Mouse (Mus musculus): Measurements from ENCODE around the gene Caly.

Gene Caly

DNA sequence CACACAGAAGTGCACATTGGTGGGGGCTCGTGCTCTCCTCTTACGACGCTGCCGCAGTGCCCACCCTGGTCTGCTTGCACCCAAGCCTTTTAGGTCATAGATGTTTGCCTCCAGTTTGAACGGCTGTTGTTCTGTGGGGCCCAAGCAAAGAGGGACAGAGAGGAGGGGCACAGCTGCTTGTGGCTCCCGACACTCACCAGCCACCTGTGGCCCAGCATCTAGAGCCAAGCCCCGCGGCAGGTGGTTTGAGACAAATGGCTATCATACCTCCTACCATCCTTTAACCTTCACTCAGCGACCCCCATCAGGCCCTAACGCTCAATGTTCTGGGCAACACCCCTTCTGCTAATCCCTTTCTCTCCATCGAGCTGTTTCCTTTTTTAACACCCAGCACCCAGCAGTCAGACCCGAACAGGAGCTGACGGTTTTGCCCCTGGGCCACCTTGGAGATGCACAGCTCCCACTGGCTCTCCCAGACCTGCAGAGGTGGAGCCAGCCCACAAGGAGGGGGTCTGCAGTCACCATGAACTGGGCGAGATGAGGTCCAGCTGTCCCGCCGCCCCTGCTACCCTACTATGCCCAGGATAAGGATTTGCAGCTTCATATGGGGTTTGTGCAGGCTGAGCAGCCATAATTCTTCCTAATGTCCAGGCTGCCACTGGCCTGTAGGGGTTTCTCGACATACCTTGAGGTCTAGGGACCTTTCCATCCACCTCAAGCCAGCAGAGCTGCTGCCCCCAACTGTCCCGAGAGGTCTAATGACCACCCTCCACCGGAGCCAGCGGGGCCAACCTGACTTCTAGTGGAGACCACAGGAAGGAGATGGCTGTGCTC, 723 bp downstream of the Caly start:
- no peak for DNase-seq (ENCODE audit: low spot score)

DNA sequence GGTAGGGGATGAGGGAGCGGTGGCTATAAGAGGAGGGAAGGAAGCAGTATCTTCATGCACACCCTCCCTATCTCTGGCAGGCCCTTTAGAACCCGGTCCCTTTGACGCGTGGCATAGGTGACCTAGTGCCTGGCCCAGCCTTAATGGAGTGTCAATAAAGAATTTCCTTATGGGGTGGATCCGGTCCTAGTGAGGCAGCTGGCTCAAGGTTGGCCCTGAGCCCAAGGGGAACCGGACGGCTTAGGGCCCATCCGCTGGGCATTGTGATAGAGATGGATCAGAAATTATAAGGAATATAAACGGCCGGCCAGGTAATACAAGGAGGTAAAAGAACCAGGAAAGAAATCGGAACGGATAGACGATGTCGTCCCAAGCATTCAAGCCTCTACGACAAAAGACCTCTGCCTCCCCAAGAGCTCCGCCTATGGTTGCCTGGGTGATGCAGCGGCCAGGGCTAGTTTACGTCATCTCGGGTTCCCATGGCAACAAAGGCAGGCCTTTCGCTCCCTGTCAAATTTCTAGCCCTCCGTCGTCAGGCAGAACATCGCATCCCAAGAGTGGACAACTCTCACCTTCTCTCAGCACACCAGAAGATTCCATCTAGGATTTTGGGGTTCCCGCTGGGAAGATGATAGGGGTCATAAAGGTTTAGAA, 1.7 kb downstream of the Caly start:
- peak; percentile 76 for DNase-seq (ENCODE audit: low spot score)

DNA sequence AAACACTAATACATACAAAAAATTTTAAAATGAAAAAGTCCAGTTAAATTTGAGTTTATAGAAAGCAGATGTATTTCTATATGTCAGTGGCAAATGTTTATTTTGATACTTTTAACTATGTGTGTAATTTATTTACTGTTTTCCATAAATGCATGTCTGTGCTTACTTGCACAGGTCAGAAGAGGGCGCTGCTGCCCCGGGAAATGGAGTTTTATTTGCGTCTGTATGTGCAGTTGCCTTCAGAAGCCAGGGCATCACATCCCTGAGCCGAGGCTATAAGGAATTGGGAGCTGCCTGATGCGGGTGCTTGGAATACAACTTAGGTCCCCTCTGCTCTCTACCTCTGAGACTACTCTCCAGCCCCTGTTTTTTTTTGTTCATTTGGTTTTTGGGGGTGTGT, 3.6 kb downstream of the Caly start:
- no peak for DNase-seq (ENCODE audit: low spot score)

DNA sequence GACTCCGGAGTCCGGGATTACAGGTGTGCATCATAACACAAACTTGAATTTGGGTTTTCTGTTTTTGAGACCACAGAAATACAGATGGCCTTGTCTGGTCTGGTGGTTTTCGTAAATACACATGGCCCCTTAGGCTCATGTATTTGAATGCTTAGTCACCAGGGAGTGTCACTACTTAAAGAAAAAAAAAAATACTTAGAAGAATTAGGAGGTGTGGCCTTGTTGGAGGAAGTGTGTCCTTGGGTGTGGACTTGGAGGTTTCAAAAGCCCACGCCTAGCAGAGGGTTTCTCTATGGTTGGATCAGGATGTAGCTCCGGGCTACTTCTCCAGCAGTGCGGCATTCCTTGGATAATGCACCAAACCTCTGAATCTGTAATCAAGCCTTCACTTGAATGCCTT, 4.7 kb downstream of the Caly start:
- no peak for DNase-seq (ENCODE audit: low spot score)

DNA sequence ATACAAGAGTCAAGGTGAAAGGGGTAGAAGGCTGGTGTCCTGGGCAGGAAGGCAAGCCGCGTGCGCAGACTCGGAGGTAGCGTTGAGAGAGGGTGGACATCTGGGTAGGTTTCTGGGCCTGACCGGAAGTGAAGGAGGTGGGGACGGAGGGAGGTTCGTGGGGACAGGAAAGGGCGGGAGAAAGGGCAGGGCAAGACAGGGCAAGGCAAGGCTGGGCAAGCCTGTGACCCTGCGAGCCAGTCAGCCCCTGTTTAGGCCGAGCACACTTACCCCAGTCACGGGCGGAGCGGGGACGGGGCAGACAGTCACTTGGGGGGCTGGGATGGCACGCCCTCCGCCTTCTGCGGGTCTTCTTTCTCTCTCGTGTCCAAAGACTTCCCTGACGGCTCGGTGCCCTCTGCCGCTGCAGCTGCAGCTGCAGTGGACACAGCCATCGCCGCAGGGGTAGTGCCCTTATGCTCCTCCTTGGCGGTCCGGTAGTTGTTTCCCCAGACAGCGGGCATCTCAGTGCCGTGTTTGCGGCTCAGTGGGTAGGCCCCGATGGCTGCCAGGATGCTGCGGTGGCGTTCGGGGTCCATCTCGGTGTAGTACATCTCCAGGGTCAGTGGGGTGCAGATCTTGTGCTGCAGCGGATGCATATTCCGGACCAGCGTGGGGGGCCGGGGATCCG, 12.2 kb downstream of the Caly start:
- DNase-seq (ENCODE audit: low spot score), result no peak

DNA sequence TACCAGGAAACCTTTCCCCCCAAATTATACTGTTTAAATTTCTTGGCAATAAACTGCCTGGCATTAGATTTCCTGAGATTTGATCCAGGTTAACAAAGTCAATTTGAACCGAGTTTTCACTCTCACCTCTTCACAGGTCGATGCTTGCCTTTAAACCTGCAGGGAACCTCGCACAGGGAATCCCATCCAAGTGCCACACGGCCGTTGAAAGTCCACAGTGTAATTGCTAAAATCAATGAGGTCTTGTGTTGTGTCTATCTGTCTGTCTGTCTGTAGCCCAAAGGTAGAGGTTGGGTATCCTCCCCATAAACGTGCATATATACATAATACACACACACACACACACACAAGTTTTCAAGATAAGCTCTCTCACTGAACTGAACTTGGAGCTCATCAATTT, 15.0 kb downstream of the Caly start:
- DNase-seq (ENCODE audit: low spot score), result no peak

DNA sequence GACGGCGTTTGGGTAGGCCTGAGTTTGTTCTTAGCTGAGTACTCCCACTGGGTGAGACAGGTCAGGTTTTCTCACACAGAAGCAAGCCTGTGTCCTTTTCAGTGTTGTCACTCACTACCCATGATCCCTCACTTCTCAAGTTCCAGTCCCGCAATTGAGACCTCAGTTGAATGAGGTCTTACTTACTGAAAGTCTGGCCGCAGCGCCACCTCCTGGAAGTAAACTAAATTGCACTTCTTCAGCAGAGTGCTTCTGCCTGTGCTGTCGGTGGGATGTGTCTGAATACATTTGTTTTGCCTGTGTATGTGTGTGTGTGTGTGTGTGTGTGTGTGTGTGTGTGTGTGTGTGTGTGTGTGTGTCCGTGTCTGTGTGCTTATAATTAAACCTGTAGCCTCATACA, 19.3 kb downstream of the Caly start:
- no peak for DNase-seq (ENCODE audit: low spot score)

DNA sequence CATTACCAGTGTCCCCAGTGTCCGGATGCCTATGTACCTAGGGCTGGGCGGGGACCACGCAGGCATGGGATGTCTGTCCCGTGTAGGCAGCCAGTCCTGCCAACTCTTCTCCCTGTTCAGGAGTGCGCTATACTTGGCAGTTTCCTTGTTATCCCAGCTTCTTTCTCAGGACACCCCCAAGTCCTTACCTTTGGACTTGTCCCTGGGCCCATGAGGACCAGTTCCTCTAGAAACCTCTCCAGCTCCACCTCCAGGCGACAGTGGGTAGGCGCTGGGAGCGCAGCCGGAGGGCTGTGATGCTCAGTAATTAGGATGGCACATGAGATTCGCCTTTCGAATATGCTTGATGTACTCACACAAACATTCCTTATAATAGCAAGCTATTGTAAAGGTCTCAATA, 20.0 kb downstream of the Caly start:
- no peak for DNase-seq (ENCODE audit: low spot score)

DNA sequence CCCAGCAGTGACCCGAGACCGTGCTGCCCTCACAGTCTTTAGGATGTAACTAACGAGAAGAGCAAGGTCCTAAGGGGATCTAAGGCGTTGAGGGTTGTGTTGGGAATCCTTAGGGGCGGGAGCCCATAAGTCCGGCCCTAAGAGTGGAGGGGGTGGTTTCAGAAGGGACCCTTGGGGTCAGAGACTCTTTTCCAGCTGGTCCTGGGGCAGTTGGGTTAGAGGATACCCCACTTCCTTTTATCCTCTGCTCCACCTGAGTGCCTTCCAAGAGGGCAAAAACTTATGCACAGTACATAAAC, 20.6 kb downstream of the Caly start:
- DNase-seq (ENCODE audit: low spot score), result no peak

DNA sequence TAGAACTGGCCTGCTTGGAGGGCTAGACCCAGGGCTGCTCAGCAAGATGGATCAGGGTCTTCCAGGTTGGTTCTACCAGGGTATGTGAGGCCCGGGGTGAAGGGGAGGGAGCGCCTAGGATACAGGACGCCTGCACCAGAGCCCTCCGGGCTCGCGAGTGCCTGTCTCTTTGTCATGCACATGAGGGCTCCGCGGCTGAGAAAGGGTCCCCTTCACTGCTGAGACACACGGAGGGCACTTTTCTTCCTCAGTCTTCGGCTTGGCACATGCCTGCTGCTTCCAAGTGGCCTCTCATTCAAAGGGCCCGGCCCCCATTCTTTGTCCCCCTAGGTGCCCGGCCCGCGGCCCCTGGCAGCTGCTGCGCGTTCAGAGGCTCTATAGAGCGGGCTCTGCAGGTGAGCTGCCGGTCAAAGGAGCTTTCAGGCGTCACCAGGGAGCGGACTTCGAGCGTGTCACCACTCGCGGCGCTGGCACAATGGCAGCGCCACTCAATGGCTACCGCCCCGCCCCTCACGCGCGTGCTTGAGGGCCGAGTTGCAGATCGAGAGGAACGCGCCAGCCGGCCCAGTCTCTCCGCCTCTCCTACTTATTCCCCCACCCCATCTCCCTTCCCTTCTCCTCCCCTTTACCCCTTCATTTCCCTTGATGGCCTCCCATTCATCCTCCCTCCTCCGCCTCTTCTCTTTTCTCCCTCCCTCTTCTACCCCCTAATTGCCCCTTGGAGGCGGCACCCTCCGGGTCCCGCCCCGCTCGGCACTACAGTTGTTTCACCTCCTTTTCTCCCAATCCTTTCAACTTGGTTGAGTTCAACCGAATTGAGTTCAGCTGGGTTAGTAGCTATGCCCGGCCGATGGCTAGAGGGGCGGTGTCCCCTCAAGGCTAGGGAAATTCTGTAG, 21.2 kb downstream of the Caly start:
- DNase-seq (ENCODE audit: low spot score), result no peak

DNA sequence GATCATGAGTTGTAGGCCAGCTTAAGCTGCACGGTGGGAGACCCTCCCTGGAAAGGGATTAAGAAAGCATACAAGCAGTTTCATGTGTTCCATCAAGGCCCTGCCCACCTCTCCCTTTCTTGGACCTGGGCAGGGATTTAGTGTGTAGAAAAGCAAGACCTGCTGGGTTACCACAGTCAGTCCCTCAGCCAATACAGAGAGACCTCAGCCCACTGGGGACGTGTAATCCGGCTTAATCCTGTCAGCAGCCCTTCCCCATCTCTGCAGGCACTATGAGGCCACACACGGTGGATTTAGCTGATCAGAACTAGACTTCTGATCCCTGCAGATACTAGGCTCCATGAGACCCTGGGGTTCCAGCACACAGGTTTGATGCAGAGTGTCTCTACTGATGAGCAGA, 22.7 kb downstream of the Caly start:
- DNase-seq (ENCODE audit: low spot score), result no peak

DNA sequence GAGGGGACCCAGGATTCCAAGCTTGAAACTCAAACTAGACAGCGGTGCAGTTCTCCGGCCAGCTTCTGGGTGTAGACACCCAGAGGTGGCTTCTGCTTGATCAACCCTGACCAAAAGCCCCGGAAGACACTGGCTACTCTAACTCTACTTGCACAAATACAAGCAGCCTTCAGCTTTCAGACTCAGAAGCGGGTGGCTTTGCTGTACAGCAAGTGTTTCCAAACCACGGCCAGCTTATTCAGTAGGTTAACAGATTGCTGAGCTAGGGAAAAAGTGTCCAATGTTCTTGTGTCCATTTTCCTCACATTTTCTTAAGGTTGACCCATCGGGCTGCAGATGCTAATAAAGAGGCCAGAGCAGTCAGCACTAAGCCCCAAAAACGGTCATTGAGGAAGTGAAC, 23.8 kb downstream of the Caly start:
- DNase-seq (ENCODE audit: low spot score), result no peak

DNA sequence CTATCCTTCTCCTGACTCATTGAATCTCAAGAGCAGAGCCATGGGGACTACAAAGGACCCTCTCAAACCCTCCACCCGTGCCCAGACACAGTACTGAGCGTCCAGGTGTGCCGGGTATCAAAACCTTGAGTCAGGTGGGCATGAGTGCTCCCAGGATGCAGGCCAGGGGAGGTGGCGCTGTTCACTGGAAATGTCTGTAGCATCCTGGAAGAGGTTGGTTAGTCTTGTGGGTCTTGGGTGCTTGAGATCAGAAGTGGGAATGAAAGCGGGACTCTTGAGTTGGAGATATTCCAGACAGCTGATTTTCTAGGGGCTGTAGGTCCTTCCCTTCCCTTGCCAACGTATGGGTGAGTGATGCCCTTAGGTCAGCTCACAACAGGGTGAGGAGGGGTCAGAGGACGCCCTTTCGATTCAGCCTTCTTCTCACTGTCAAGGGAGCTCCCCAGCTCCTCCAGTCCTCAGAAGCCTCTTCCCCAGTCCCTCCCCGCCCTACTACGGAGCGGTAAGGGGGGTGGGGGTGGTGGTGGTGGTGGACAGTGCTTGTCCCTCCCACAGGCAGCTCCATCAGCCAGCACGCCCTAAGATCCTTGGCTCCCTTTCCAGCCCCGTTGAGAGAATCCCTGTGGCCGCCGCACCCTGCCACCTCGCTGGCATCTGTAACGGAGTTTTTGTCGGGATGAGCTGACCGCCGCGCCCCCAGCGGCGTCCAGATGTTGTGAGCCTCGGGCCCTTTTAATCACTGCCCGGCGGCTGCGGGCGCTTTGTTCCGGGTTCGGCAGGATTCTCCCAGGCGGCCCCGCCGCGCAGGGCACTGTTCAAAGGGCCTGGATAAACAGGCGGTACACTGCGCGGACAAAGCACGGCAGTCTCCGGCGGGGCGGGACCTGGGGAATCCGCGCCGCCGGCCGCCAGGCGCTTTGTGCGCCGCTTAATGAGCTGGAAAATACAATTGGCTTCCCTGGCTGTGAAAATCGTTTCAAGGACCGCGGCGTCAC, 24.6 kb downstream of the Caly start:
- DNase-seq (ENCODE audit: low spot score), result no peak

DNA sequence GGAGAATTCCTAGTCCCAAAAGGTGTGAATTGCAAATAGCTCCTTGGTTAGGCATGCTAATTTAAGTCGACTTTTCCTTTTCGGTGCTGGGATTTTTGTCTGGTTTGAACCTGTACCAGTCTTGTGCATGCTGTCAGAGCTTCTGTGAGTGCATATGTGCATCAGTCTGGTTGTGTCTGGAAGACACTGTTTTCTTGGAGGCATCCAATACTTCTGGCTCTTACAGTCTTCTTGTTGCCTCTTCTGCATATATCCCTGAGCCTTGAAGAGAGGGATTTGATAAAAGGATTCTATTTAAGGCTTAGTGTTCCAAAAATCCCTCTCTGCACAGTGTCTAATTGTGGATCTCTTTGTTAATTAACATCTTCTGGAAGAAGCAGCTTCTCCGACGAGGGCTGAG, 28.2 kb downstream of the Caly start:
- DNase-seq (ENCODE audit: low spot score), result no peak

DNA sequence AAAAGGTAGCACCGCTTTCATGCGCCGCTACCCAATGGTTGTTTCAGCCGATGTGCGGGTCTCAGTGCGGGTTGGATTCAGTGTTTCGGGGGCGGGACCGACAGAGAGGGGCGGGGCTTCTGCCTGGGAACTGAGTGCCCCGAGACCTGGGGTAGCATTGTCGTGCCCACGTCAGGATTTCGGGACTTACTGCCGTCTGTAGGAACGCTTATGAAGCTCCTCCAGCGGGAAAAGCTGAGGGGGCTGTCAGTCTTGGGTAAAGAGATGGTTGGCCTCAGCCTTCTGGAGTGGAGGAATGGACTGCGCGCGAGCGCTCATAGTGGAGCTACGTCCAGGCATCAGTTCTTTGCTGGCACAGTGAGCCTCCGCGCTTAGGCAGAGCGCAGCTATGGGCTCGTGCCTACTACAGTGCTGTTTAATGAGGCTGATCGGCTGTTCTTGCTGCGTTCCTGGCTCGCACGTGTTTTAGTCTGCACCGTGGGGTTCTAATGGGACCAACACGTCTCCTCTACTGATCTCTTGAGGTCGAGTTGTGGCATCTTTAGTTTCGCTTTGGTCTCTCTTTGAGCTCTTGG, 33.1 kb downstream of the Caly start:
- no peak for DNase-seq (ENCODE audit: low spot score)

DNA sequence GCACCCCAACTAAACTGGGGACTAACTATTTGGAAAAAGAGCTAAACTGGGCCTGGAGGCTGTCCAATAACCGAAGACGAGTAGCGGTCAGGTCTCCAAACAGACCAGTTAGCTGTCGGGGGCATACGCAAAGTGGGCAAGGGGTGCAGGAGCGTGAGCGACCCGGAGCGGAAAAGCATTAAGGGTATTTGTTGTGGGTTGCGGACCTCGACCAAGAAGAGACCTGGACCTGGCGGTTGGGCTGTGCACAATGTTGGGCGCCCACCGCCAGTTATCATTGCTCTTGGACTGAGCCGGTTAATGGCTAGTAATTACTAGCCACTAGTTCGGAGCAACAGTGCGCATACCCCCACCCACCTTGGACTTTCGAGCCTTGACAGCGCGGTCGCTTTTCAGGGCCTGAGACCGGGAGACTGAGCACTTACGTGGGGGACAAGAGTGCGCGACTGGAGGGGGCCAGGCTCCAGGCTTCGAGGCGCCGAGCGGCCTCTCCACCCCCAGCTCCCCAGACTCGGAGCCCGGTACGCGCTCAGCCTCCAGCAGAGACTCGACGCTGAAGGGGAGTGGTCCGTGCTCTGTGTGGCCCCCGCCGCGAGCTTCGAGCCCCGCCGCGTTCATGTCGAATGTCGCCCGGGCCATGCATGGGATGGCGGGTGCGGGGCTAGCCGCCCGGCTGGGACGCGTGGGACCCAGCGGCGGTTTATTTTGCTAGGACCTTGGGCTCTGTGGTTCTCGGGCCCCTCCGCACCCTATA, 33.8 kb downstream of the Caly start, which contains the start of gene Msx3:
Gene Msx3 (minus strand): TSS at position 729 of the 754 bp plus-strand sequence.
- DNase-seq (ENCODE audit: low spot score), result no peak

DNA sequence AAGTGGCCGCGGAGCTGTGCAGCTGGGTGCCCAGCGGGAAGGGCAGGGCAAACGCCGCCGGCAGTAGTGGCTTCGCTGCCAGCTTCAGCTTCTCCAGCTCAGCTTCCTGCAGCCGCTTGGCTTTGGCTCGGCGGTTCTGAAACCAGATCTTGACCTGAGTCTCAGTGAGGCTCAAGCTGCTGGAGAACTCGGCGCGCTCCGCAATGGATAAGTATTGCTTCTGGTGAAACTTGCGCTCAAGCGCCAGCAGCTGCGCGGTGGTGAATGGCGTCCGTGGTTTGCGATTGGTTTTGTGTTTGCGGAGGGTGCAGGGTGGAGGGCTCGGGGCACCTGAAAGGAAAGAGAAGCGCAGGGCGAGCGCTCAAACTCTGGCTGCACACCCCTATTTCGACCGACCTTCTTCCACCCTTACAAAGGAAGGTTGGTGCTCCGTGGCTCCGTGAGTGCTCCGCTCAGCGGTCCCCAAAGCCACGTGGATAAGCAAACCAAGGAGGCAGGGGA, 34.5 kb downstream of the Caly start:
- no peak for DNase-seq (ENCODE audit: low spot score)

DNA sequence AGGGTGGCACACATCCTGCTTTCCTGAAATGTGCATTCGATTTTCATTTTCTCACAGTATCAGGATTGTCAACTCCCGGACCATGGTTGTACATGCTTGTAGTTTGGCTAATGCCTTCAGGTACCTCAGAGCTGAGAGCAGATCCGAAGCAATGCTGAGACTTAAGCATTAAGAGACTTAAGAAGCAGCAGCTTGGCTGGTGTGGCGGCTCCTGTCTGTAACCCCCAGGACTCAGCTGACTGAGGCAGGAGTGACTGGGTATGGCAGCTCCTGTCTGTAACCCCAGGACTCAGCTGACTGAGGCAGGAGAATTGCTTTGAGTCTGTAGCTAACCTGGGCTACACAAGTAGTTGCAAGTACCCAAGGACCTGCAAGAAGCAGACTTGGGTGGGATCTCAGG, 36.8 kb downstream of the Caly start:
- no peak for DNase-seq (ENCODE audit: low spot score)

DNA sequence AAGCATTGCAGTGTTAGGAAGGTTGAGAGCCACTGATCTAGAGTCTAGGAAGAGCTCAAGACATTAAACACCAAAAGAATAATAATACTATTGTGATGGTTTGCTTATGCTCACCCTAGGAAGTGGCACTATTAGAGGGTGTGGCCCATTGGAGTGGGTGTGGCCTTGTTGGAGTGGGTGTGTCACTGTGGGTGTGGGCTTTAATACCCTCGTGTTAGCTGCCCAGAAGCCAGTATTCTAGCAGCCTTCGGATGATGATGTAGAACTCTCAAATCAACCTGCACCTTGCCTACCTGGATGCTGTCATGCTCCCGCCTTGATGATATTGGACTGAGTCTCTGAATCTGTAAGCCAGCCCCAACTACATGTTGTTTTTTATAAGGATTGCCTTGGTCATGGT, 39.6 kb downstream of the Caly start:
- no peak for DNase-seq (ENCODE audit: low spot score)

DNA sequence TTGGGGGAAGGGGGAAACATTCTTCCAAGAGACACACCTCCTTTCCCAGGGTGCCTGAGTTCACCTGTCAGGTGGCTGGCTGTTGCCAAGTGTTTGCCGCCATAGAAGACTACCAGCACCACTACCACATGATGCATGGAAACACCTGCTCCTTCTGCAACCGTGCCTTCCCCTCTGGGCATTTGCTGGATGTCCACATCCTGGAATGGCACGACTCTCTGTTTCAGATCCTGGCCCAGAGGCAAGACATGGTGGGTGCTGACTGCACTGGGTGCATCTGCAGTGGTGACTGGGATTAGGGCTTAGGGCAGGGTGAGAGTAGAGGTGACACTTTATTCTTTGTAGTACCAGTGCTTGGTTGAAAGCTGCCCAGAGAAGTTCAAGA, 45.2 kb downstream of the Caly start:
- DNase-seq (ENCODE audit: low spot score), result no peak

Data from ovary, adult 18-20 months (tissue).